Mouse (Mus musculus): ENCODE results near the gene Sh3bp5.

DNA sequence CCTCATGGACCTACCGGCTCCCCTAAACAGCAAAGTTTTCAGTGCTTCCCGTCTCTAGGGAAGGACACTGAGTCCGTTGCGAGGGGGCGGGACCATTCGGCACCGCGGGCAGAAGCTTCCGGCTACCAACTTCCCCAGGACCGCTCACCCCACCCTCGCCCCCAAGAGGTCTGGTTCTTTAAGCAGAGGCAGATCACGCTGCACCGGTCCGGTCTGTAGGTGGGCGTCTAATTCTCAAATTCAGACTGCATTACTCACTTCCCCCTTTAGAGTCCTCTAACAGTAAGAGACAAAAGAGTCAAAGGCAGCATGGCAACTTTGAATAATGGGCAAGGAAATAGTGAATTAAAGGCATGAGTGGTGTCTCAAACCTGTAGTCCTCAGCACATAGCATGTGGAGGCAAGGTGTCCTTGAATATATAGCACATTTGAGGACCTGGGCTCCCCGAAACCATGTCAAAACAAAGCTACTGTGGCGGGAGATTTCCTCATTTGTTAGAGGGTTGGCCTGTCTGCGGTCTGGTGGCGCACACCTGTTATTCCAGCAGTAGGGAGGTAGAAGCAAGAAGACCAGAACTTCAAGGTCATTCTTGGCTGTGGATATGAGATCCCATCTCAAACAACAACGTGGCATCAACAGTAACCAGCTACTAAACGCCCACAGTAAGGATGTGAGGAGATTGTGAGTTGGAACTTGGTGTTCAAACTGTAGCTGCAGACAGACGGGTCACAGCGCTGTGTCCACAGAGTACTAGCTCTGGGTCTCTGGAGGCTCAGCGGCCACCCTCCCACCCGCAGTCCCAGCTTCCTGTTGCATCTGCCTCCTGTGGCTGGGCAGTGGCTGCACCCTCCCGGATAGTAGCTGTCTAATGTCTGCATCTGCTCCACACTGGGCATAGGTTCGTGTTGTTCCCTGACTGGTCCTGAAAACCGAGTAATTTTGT lies 111.8 kb downstream of the Sh3bp5 start, which contains the start of gene Dnah1:
- TF ChIP-seq CTCF (IDR thresholded peaks at IDR 0.05; ENCODE audit: low read depth), result no peak
- TF ChIP-seq EP300 (optimal IDR thresholded peaks at IDR 0.05), result no peak
